Mouse (Mus musculus): ENCODE data around the gene Olfr1380. TPM values are rescaled to one million over a fixed set of nuclear protein-coding genes. Genes with fewer than 3 reads are reported as not detected.
"Not testable (repeated sequence)": the region's sequence is repeated elsewhere in the genome, so short reads cannot be mapped to it uniquely, and the experiment has no call there.

The Olfr1380 gene
- polyA plus RNA-seq (2015; fragmentation: Nextera tagmentation; extraction: Ambion mirVana): not detected in 2 replicates

DNA sequence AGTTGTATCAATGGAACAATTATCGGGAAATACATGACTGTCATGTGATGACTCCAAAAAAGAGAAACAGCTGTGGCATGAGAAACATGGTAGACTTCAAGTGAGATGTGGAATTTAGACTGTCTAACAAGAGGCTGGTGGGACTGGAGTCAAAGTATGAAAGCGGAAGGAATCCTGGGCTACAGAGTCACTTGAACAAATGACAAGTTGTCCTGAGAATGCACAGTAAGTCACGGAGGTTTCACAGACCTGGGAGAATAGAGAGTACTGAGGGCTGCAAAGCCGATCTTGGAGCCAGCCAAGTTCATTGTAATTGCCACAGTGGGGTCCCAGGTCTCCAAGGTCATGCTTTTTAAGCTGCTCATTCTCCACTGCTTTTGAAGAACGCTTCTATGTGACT is at the start of gene Olfr1380:
Gene Olfr1380, plus strand, starts transcription at position 301 of the 400 bp plus-strand sequence.
- ATAC-seq; H3K36me3 ChIP-seq; H3K9ac ChIP-seq (replicated peaks); H3K4me1 ChIP-seq (replicated peaks); H3K4me3 ChIP-seq (replicated peaks); H3K4me2 ChIP-seq (replicated peaks); H3K9me3 ChIP-seq; H3K27ac ChIP-seq; H3K27me3 ChIP-seq: not testable (repeated sequence)
- WGBS: 50% methylated on average over 5 of the region's 5 CpGs

DNA sequence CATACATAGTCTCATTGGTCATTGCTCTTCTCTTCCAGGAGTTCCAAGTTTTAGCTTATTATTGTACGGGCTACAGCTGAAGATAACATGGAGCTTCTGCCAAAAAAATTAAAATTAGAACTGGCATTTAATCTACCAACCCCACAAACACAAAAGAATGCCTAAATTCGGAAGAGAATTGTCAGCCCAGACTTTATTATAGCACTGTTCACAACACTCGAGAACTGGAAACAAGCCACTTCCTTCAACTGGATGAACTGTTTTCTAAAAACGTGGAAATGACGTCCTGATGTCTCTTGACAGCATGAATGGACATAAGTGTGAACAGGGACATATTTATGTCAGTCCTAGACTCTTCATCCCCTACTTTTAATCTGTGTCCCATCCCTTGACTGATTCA is 38.6 kb upstream of the Olfr1380 start:
- Histone ChIP-seq H3K36me3 (no peaks in the 10 kb centered on the region), H3K27ac (no peak overlapping the region), H3K9me3 (no peaks in the 10 kb centered on the region), H3K9ac (replicated peaks) (no peak overlapping the region), H3K4me1 (replicated peaks) (no peaks in the 10 kb centered on the region), H3K27me3 (no peaks in the 10 kb centered on the region), H3K4me2 (replicated peaks) (no peak overlapping the region), H3K4me3 (replicated peaks) (no peak overlapping the region)
- no peak for ATAC-seq
- WGBS: 81% methylated on average over 5 of the region's 5 CpGs

DNA sequence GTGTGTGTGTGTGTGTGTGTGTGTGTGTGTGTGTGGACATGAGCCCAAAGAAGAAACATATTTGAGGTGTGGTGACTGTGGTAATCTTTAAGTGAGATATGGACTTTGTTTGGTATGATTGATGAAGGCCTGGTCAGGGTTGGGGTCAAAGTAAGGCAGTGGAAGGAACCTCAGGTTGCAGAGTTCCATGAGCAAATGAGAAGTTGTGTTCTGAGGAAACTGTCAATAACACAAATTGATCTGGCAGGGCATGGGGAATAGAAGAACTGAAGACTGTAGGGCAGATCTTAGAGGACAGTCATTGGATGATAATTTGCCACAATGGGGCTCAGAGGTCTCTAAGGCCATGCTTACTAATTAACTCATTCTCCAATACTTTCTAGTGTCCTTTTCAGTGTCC is 37.3 kb upstream of the Olfr1380 start, which contains the start of gene Olfr1383:
Gene Olfr1383, plus strand, starts transcription at position 301 of the 400 bp plus-strand sequence.
- Histone ChIP-seq H3K4me3 (replicated peaks) (no peak within 1 kb of the TSS), H3K4me1 (replicated peaks) (no peaks in the 10 kb centered on the region), H3K27ac (no peak within 1 kb of the TSS), H3K9me3 (no peaks in the 10 kb centered on the region), H3K9ac (replicated peaks) (no peak within 1 kb of the TSS), H3K27me3 (no peaks in the 10 kb centered on the region), H3K36me3 (no peaks in the 10 kb centered on the region), H3K4me2 (replicated peaks) (no peak within 1 kb of the TSS)
- ATAC-seq: no peak

DNA sequence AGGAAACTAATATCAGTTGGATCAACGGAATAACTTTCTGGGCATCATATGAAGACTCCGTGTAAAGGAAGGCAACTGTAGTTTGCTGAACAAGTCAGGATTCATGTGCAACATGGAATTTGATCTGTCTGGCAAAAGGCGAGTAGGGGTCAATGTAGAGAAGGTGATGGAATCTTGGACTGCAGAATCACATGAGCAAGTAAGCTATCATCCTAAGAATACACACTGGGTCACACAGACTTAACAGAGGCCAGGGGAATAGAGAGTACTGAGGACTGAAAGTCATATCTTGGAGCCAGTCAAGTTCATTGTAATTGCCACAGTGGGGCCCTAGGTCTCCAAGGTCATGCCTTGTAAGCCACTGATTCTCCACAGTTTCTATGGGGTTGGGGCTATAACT is 28.7 kb upstream of the Olfr1380 start, which contains the start of gene Olfr1382:
Gene Olfr1382, plus strand, starts transcription at position 301 of the 400 bp plus-strand sequence.
- no peak within 1 kb of the TSS for H3K27ac ChIP-seq
- H3K4me1 ChIP-seq (replicated peaks): no peaks in the 10 kb centered on the region
- no peak within 1 kb of the TSS for H3K4me3 ChIP-seq (replicated peaks)
- H3K9ac ChIP-seq (replicated peaks): no peak within 1 kb of the TSS
- H3K27me3 ChIP-seq: no peaks in the 10 kb centered on the region
- no peaks in the 10 kb centered on the region for H3K36me3 ChIP-seq
- WGBS: 80% methylated on average over 3 of the region's 3 CpGs
- no peaks in the 10 kb centered on the region for H3K9me3 ChIP-seq
- no peak within 1 kb of the TSS for H3K4me2 ChIP-seq (replicated peaks)
- ATAC-seq: no peak

DNA sequence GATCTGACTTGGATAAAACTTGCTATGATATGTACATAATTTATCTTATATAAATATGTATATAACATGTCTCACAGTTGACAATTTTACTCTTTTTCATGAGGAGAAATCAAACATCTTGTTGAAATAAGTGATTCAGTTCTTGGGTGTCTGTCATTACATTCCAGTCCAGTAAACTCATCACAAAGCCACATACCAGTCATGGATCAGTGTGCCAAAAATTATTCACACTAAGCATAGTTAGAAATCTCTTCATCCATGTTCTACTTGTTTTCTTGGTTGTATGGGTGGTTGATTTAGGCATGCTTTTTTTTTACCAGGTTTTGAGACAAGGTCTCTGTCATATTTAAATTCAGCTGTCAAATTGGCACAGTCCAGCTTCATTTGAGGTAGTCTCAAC is 23.9 kb upstream of the Olfr1380 start:
- Histone ChIP-seq H3K27me3 (no peaks in the 10 kb centered on the region), H3K36me3 (no peaks in the 10 kb centered on the region), H3K9ac (replicated peaks) (no peak overlapping the region), H3K9me3 (no peaks in the 10 kb centered on the region), H3K4me3 (replicated peaks) (no peak overlapping the region), H3K27ac (no peak overlapping the region), H3K4me1 (replicated peaks) (no peaks in the 10 kb centered on the region), H3K4me2 (replicated peaks) (no peak overlapping the region)
- no peak for ATAC-seq

DNA sequence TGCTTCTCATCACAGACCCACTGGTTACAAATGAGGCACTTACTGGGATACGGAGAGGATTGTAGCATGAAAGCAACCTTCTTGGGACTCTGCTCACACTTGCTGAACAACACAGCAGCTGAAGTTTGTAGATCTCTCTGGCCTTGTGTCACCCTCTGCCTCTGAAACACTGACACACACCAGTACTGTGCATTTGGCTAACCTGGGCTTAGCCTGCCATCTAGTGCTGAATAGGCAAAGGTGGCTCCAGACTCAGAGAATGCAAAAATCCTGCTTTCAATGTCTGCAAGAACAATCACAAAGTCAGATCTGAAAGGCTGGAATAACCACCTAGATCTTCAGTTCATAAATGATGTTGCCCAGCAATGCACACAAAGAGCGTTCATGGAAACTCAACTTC is 20.0 kb upstream of the Olfr1380 start:
- H3K27ac ChIP-seq; H3K4me1 ChIP-seq (replicated peaks); H3K4me3 ChIP-seq (replicated peaks); ATAC-seq; H3K36me3 ChIP-seq; H3K9me3 ChIP-seq; H3K9ac ChIP-seq (replicated peaks); H3K4me2 ChIP-seq (replicated peaks); H3K27me3 ChIP-seq: not testable (repeated sequence)
- WGBS: 88% methylated on average over 2 of the region's 2 CpGs

DNA sequence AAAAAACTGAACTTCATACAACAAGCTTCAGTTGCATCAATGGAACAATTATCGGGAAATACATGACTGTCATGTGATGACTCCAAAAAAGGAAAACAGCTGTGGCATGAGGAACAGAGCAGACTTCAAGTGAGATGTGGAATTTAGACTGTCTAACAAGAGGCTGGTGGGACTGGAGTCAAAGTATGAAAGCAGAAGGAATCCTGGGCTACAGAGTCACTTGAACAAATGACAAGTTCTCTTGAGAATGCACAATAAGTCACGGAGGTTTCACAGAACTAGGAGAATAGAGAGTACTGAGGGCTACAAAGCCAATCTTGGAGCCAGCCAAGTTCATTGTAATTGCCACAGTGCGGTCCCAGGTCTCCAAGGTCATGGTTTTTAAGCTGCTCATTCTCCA is 13.5 kb upstream of the Olfr1380 start, which contains the start of gene Olfr1381:
Gene Olfr1381, plus strand, starts transcription at position 301 of the 400 bp plus-strand sequence.
- WGBS: 55% methylated on average over 3 of the region's 3 CpGs
- H3K27me3 ChIP-seq; H3K4me3 ChIP-seq (replicated peaks); H3K4me1 ChIP-seq (replicated peaks); H3K36me3 ChIP-seq; H3K4me2 ChIP-seq (replicated peaks); ATAC-seq; H3K27ac ChIP-seq; H3K9ac ChIP-seq (replicated peaks); H3K9me3 ChIP-seq: not testable (repeated sequence)

DNA sequence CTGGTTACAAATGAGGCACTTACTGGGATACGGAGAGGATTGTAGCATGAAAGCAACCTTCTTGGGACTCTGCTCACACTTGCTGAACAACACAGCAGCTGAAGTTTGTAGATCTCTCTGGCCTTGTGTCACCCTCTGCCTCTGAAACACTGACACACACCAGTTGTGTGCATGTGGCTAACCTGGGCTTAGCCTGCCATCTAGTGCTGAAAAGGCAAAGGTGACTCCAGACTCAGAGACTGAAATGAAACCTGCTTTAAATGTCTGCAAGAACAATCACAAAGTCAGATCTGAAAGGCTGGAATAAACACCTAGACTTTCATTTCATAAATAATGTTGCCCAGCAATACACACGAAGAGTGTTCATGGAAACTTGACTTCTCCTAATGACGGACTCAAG is 2.6 kb upstream of the Olfr1380 start:
- WGBS: 78% methylated on average over 3 of the region's 3 CpGs
- H3K4me3 ChIP-seq (replicated peaks); H3K9me3 ChIP-seq; H3K27ac ChIP-seq; H3K9ac ChIP-seq (replicated peaks); H3K27me3 ChIP-seq; ATAC-seq; H3K4me2 ChIP-seq (replicated peaks); H3K36me3 ChIP-seq; H3K4me1 ChIP-seq (replicated peaks): not testable (repeated sequence)

DNA sequence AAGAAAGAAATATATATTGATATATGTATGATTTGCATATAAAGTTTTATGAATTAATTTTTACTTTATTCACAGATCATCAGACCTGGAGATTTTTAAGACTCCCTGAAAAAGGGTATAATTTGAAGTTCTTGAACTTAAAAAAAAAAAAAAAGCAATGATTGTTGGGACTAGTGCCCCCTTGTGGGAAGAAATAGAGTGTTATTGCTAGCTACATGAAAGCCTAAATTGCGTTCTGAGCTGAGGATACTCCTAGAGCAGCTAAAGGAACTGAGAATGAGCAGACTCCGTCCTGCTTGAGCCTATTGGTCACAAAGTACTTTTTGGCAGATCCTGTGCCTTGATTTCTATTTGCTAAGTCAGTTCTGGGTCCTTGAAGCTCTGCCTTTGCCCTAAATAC is 18.4 kb downstream of the Olfr1380 start:
- not testable (repeated sequence) for H3K27me3 ChIP-seq; ATAC-seq; H3K4me2 ChIP-seq (replicated peaks); H3K36me3 ChIP-seq; H3K4me1 ChIP-seq (replicated peaks); H3K9me3 ChIP-seq; H3K27ac ChIP-seq; H3K4me3 ChIP-seq (replicated peaks); H3K9ac ChIP-seq (replicated peaks)
- WGBS: 37% methylated on average over 2 of the region's 2 CpGs

DNA sequence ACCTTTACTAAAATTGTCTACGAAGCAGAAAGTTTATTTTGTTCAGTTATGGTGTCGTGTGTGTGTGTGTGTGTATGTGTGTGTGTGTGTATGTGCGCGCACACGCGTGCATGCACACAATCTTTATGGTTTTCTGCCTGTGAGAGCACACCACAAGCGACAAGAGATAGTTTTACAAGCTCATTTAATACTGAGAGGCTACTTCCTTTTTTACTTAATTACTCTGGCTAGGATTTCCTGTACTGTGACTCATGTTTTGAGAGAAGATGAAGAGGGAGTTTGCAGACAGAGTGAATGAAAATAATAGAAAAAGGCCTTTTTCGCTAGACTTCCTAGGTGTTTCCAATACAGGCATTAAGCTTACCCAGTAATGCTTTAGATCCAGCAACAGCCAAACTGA is 23.8 kb downstream of the Olfr1380 start:
- H3K27me3 ChIP-seq: not testable (repeated sequence)

DNA sequence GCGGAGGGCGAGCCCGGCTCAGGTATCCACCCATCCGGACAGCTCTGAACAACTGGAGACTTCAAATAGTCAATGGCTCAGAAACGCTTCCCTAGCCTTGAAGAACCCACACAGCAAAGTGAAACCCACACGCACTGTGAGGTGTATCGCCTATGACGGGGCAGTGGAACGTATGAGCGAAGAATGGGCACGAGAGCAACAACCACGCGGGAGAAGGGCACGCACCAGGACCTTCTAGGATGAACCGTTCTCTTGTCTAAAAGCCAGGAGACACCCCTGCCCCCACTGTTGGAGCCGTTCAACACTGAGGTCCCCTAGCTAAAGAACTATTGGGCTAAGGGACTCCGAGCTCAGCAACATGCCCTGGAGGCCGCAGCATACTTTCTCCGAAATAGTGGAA is 33.5 kb downstream of the Olfr1380 start:
- no peak for ATAC-seq
- no peaks in the 10 kb centered on the region for H3K36me3 ChIP-seq
- no peak overlapping the region for H3K9ac ChIP-seq (replicated peaks)
- H3K9me3 ChIP-seq: no peaks in the 10 kb centered on the region
- no peak overlapping the region for H3K4me2 ChIP-seq (replicated peaks)
- no peak overlapping the region for H3K4me3 ChIP-seq (replicated peaks)
- H3K4me1 ChIP-seq (replicated peaks): no peaks in the 10 kb centered on the region
- no peak overlapping the region for H3K27ac ChIP-seq
- no peaks in the 10 kb centered on the region for H3K27me3 ChIP-seq
- 95% methylated on average over 19 of the region's 19 CpGs for WGBS

More for the DNA sequence above, 23.8 kb downstream of the Olfr1380 start:
- H3K27ac ChIP-seq; H3K9ac ChIP-seq (replicated peaks); H3K9me3 ChIP-seq; H3K4me2 ChIP-seq (replicated peaks); H3K4me1 ChIP-seq (replicated peaks); H3K4me3 ChIP-seq (replicated peaks); ATAC-seq; H3K36me3 ChIP-seq: not testable (repeated sequence)
- 84% methylated on average over 8 of the region's 8 CpGs for WGBS

DNA sequence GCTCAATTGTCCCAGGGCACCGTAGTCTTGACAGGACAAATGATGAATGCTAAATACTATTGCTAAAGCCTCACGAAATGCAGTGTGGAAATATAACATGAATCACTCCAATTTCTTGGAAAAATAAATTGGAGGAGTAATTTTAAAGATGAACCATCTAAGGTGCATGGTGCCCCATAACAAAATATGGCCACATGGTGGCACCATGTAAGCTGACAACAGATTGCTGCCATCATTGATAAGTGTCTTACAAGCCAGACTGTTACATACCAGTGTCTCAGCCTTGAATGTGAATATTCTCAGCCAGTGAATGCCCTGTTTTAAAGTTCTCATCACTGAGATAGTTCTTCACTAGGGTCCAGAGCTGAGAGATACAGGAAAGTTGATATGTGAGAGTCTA is 40.5 kb downstream of the Olfr1380 start:
- H3K4me2 ChIP-seq (replicated peaks); H3K9ac ChIP-seq (replicated peaks); H3K36me3 ChIP-seq; H3K27ac ChIP-seq; H3K9me3 ChIP-seq; H3K27me3 ChIP-seq; H3K4me1 ChIP-seq (replicated peaks); H3K4me3 ChIP-seq (replicated peaks); ATAC-seq: not testable (repeated sequence)
- 65% methylated on average over 2 of the region's 2 CpGs for WGBS

DNA sequence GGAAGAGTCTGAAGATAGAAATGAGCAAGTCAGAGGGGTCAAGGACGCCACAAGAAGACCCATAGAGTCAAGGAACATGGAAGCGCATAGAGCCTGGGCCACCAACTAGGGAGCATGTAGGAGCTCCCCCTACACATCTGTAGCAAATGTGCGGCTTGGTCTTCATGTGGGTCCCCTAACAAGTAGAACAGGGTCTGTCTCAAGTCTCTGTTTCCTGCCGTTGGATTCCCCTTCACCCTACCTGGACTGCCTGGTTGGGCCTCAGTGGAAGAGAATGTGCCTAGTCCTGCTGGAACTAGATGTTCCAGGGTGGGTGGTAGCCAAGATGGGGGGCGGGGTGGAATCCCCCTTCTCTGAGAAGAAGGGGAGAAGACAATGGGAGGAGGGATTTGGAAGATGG is 51.6 kb downstream of the Olfr1380 start:
- H3K4me3 ChIP-seq (replicated peaks); ATAC-seq: not testable (repeated sequence)

More for the DNA sequence above, 51.6 kb downstream of the Olfr1380 start:
- 88% methylated on average over 5 of the region's 5 CpGs for WGBS
- not testable (repeated sequence) for H3K27ac ChIP-seq; H3K36me3 ChIP-seq; H3K9me3 ChIP-seq; H3K4me2 ChIP-seq (replicated peaks); H3K9ac ChIP-seq (replicated peaks)
- Histone ChIP-seq H3K27me3 (peaks cover 55% of the 10 kb centered on the region), H3K4me1 (replicated peaks) (peaks cover 11% of the 10 kb centered on the region)

Measured in midbrain, embryonic 13.5 days (tissue).